Mouse (Mus musculus): ENCODE measurements around the gene Olfr770. TPM values are rescaled to one million over a fixed set of nuclear protein-coding genes. Genes with fewer than 3 reads are reported as not detected.
"Not testable (repeated sequence)": the region's sequence is repeated elsewhere in the genome, so short reads cannot be mapped to it uniquely, and the experiment has no call there.

Olfr770 gene
- polyA plus RNA-seq (2012), result not detected in 2 replicates

GRCm38 (mm10) chr10:129138898-129139297, at the start of gene Olfr770:
Gene Olfr770, minus strand, starts transcription at chr10:129138998.
- Histone ChIP-seq H3K4me1 (ENCODE audit: control insufficient read depth) (no peaks in the 10 kb centered on the region), H3K36me3 (ENCODE audit: control insufficient read depth) (no peaks in the 10 kb centered on the region), H3K4me3 (replicated peaks) (no peak within 1 kb of the TSS), H3K27me3 (ENCODE audit: control insufficient read depth) (no peaks in the 10 kb centered on the region), H3K9me3 (ENCODE audit: control insufficient read depth, low read length) (no peaks in the 10 kb centered on the region)
- TF ChIP-seq GATA1 (IDR thresholded peaks at IDR 0.05; ENCODE audit: low read length), result no peak
- TF ChIP-seq TAL1 (IDR thresholded peaks at IDR 0.05; ENCODE audit: low read length), result no peak

- not testable (repeated sequence) for H3K9me3 ChIP-seq (ENCODE audit: control insufficient read depth, low read length); H3K27me3 ChIP-seq (ENCODE audit: control insufficient read depth); H3K4me3 ChIP-seq (replicated peaks); H3K4me1 ChIP-seq (ENCODE audit: control insufficient read depth); H3K36me3 ChIP-seq (ENCODE audit: control insufficient read depth)
Observed at GRCm38 (mm10) chr10:129187319-129187718, 48.5 kb upstream of the Olfr770 start, which contains the start of gene Olfr773. Gene Olfr773, minus strand, starts transcription at chr10:129187419.

- not testable (repeated sequence) for H3K36me3 ChIP-seq (ENCODE audit: control insufficient read depth); H3K4me3 ChIP-seq (replicated peaks); H3K9me3 ChIP-seq (ENCODE audit: control insufficient read depth, low read length); H3K4me1 ChIP-seq (ENCODE audit: control insufficient read depth); H3K27me3 ChIP-seq (ENCODE audit: control insufficient read depth)
Observed at GRCm38 (mm10) chr10:129177821-129178220, 39.0 kb upstream of the Olfr770 start, which contains the start of gene Olfr772. Gene Olfr772, minus strand, starts transcription at chr10:129177921.

- no peaks in the 10 kb centered on the region for H3K27me3 ChIP-seq (ENCODE audit: control insufficient read depth)
- no peak for TF ChIP-seq TAL1 (IDR thresholded peaks at IDR 0.05; ENCODE audit: low read length)
- TF ChIP-seq GATA1 (IDR thresholded peaks at IDR 0.05; ENCODE audit: low read length), result no peak
- no peaks in the 10 kb centered on the region for H3K36me3 ChIP-seq (ENCODE audit: control insufficient read depth)
- H3K9me3 ChIP-seq (ENCODE audit: control insufficient read depth, low read length), result peaks cover 8% of the 10 kb centered on the region
- no peak within 1 kb of the TSS for H3K4me3 ChIP-seq (replicated peaks)
- no peaks in the 10 kb centered on the region for H3K4me1 ChIP-seq (ENCODE audit: control insufficient read depth)
Observed at GRCm38 (mm10) chr10:129164651-129165050, 25.9 kb upstream of the Olfr770 start, which contains the start of gene Olfr771. Gene Olfr771, minus strand, starts transcription at chr10:129164751.

GRCm38 (mm10) chr10:129117761-129118160, 21.0 kb downstream of the Olfr770 start, which contains the start of gene Olfr769:
Gene Olfr769, minus strand, starts transcription at chr10:129117861.
- Histone ChIP-seq H3K36me3 (ENCODE audit: control insufficient read depth) (no peaks in the 10 kb centered on the region), H3K27me3 (ENCODE audit: control insufficient read depth) (no peaks in the 10 kb centered on the region), H3K4me3 (replicated peaks) (no peak within 1 kb of the TSS), H3K4me1 (ENCODE audit: control insufficient read depth) (no peaks in the 10 kb centered on the region), H3K9me3 (ENCODE audit: control insufficient read depth, low read length) (peaks cover 23% of the 10 kb centered on the region)
- TF ChIP-seq GATA1 (IDR thresholded peaks at IDR 0.05; ENCODE audit: low read length) (no peak), TAL1 (IDR thresholded peaks at IDR 0.05; ENCODE audit: low read length) (no peak)

- H3K36me3 ChIP-seq (ENCODE audit: control insufficient read depth), result no peaks in the 10 kb centered on the region
- TF ChIP-seq TAL1 (IDR thresholded peaks at IDR 0.05; ENCODE audit: low read length) (no peak), GATA1 (IDR thresholded peaks at IDR 0.05; ENCODE audit: low read length) (no peak)
- peaks cover 34% of the 10 kb centered on the region for H3K9me3 ChIP-seq (ENCODE audit: control insufficient read depth, low read length)
- H3K27me3 ChIP-seq (ENCODE audit: control insufficient read depth), result no peaks in the 10 kb centered on the region
- H3K4me3 ChIP-seq (replicated peaks), result no peak overlapping the region
- H3K4me1 ChIP-seq (ENCODE audit: control insufficient read depth), result no peaks in the 10 kb centered on the region
Observed at GRCm38 (mm10) chr10:129115146-129115545, 23.7 kb downstream of the Olfr770 start.

GRCm38 (mm10) chr10:129101231-129101630, 37.6 kb downstream of the Olfr770 start:
- H3K4me1 ChIP-seq (ENCODE audit: control insufficient read depth), result no peaks in the 10 kb centered on the region
- H3K36me3 ChIP-seq (ENCODE audit: control insufficient read depth), result no peaks in the 10 kb centered on the region
- no peak for TF ChIP-seq GATA1 (IDR thresholded peaks at IDR 0.05; ENCODE audit: low read length)
- TF ChIP-seq TAL1 (IDR thresholded peaks at IDR 0.05; ENCODE audit: low read length), result no peak

GRCm38 (mm10) chr10:129099275-129099674, 39.5 kb downstream of the Olfr770 start, which contains the start of gene Olfr768:
Gene Olfr768, minus strand, starts transcription at chr10:129099375.
- H3K4me1 ChIP-seq (ENCODE audit: control insufficient read depth), result no peaks in the 10 kb centered on the region
- no peaks in the 10 kb centered on the region for H3K36me3 ChIP-seq (ENCODE audit: control insufficient read depth)
- H3K27me3 ChIP-seq (ENCODE audit: control insufficient read depth), result no peaks in the 10 kb centered on the region
- H3K9me3 ChIP-seq (ENCODE audit: control insufficient read depth, low read length), result peaks cover 5% of the 10 kb centered on the region
- no peak within 1 kb of the TSS for H3K4me3 ChIP-seq (replicated peaks)
- TF ChIP-seq GATA1 (IDR thresholded peaks at IDR 0.05; ENCODE audit: low read length) (no peak), TAL1 (IDR thresholded peaks at IDR 0.05; ENCODE audit: low read length) (no peak)

More at GRCm38 (mm10) chr10:129101231-129101630, 37.6 kb downstream of the Olfr770 start:
- H3K9me3 ChIP-seq (ENCODE audit: control insufficient read depth, low read length), result peaks cover 10% of the 10 kb centered on the region
- H3K27me3 ChIP-seq (ENCODE audit: control insufficient read depth), result no peaks in the 10 kb centered on the region
- H3K4me3 ChIP-seq (replicated peaks), result no peak overlapping the region

GRCm38 (mm10) chr10:129082810-129083209, 56.0 kb downstream of the Olfr770 start, which contains the start of gene Olfr767:
Gene Olfr767, minus strand, starts transcription at chr10:129082910.
- not testable (repeated sequence) for H3K4me1 ChIP-seq (ENCODE audit: control insufficient read depth); H3K9me3 ChIP-seq (ENCODE audit: control insufficient read depth, low read length); H3K4me3 ChIP-seq (replicated peaks); H3K27me3 ChIP-seq (ENCODE audit: control insufficient read depth); H3K36me3 ChIP-seq (ENCODE audit: control insufficient read depth)

Other genes with a start within 250 kb of the Olfr770 start
- gene Gdf11, start 247.3 kb downstream of the Olfr770 start, polyA plus RNA-seq (2012), result not detected in 2 replicates
- gene Cd63, start 238.0 kb downstream of the Olfr770 start, polyA plus RNA-seq (2012), result 0.04 and 0.21 TPM in 2 replicates
- gene Rdh5, start 216.1 kb downstream of the Olfr770 start, polyA plus RNA-seq (2012), result 0.06 and 0.17 TPM in 2 replicates
- gene Bloc1s1, start 215.0 kb downstream of the Olfr770 start, polyA plus RNA-seq (2012), result 16.6 and 25.2 TPM in 2 replicates
- gene Itga7, start 205.2 kb downstream of the Olfr770 start, polyA plus RNA-seq (2012), result 0.07 TPM in 1 of 2 replicates, not detected in the other
- not detected in 2 replicates for gene Mettl7b, start 178.0 kb downstream of the Olfr770 start, polyA plus RNA-seq (2012)
- not detected in 2 replicates for gene Olfr9, start 149.6 kb downstream of the Olfr770 start, polyA plus RNA-seq (2012)
- gene Olfr763, start 128.2 kb downstream of the Olfr770 start, polyA plus RNA-seq (2012), result not detected in 2 replicates
- gene Olfr764-ps1, start 99.1 kb downstream of the Olfr770 start, polyA plus RNA-seq (2012), result not detected in 2 replicates
- not detected in 2 replicates for gene Olfr765, start 89.0 kb downstream of the Olfr770 start, polyA plus RNA-seq (2012)
- not detected in 2 replicates for gene Olfr766-ps1, start 70.0 kb downstream of the Olfr770 start, polyA plus RNA-seq (2012)
- not detected in 2 replicates for gene Olfr767, start 56.1 kb downstream of the Olfr770 start, polyA plus RNA-seq (2012)
- gene Olfr768, start 39.6 kb downstream of the Olfr770 start, polyA plus RNA-seq (2012), result not detected in 2 replicates
- not detected in 2 replicates for gene Olfr769, start 21.1 kb downstream of the Olfr770 start, polyA plus RNA-seq (2012)
- gene Olfr771, start 25.8 kb upstream of the Olfr770 start, polyA plus RNA-seq (2012), result not detected in 2 replicates
- not detected in 2 replicates for gene Olfr772, start 38.9 kb upstream of the Olfr770 start, polyA plus RNA-seq (2012)
- not detected in 2 replicates for gene Olfr773, start 48.4 kb upstream of the Olfr770 start, polyA plus RNA-seq (2012)
- gene Olfr774, start 97.2 kb upstream of the Olfr770 start, polyA plus RNA-seq (2012), result not detected in 2 replicates
- gene Olfr775, start 109.4 kb upstream of the Olfr770 start, polyA plus RNA-seq (2012), result 0.01 TPM in 1 of 2 replicates, not detected in the other
- gene Olfr776, start 120.1 kb upstream of the Olfr770 start, polyA plus RNA-seq (2012), result 0.06 TPM in 1 of 2 replicates, not detected in the other
- gene Olfr777, start 132.5 kb upstream of the Olfr770 start, polyA plus RNA-seq (2012), result 0.04 TPM in 1 of 2 replicates, not detected in the other
- not detected in 2 replicates for gene Olfr780, start 179.1 kb upstream of the Olfr770 start, polyA plus RNA-seq (2012)
- not detected in 2 replicates for gene Olfr781, start 189.9 kb upstream of the Olfr770 start, polyA plus RNA-seq (2012)
- gene Olfr782, start 209.9 kb upstream of the Olfr770 start, polyA plus RNA-seq (2012), result not detected in 2 replicates
- not detected in 2 replicates for gene Olfr784, start 245.1 kb upstream of the Olfr770 start, polyA plus RNA-seq (2012)

Measured in erythroblast, embryonic 14.5 days (primary cell).